Mouse (Mus musculus) liver, embryonic 12.5 days (tissue): ENCODE results near the gene Alpl. TPM values are rescaled to one million over a fixed set of nuclear protein-coding genes. Genes with fewer than 3 reads are reported as not detected.

Experiments used
- ATAC-seq: fragments of 200-750 bp; cut with Nextera tagmentation; 2 replicates; pipeline ENCODE4 v1.8.0; 2017; ENCODE audit warnings: moderate number of reproducible peaks, mild to moderate bottlenecking, moderate library complexity
- H3K27ac ChIP-seq: fragments of 300-500 bp; sonication (generic); 2 replicates; pipeline ENCODE4 v1.5.1; 2016; ENCODE audit warnings: mild to moderate bottlenecking
- H3K27me3 ChIP-seq: fragments of 300-500 bp; sonication (generic); replicated peaks from 2 replicates; pipeline ENCODE4 v1.6.1; 2016; ENCODE audit warnings: mild to moderate bottlenecking, moderate library complexity
- H3K36me3 ChIP-seq: fragments of 300-500 bp; sonication (generic); 2 replicates; pipeline ENCODE4 v1.6.1; 2016; ENCODE audit warnings: mild to moderate bottlenecking, moderate library complexity
- H3K4me1 ChIP-seq: fragments of 300-500 bp; sonication (generic); 2 replicates; pipeline ENCODE4 v1.6.1; 2016
- H3K4me2 ChIP-seq: fragments of 300-500 bp; sonication (generic); 2 replicates; pipeline ENCODE4 v1.6.1; 2016; ENCODE audit warnings: mild to moderate bottlenecking, moderate library complexity
- H3K4me3 ChIP-seq: fragments of 300-500 bp; sonication (generic); 2 replicates; pipeline ENCODE4 v1.5.1; 2016; ENCODE audit warnings: mild to moderate bottlenecking, moderate library complexity
- H3K9ac ChIP-seq: fragments of 300-500 bp; sonication (generic); 2 replicates; pipeline ENCODE4 v1.6.1; 2016; ENCODE audit warnings: mild to moderate bottlenecking, moderate library complexity
- H3K9me3 ChIP-seq: fragments of 300-500 bp; sonication (generic); replicated peaks from 2 replicates; pipeline ENCODE4 v1.6.1; 2016; ENCODE audit warnings: mild to moderate bottlenecking, moderate library complexity
- WGBS: fragments of 180-500 bp; shearing (Covaris S2); methylation state at CpG from one replicate; pipeline ENCODE4 v1.1.7; 2016; ENCODE audit not compliant: insufficient replicate concordance; 5-methylcytosine and 5-hydroxymethylcytosine counted together
- polyA plus RNA-seq: library from polyadenylated mRNA; unstranded; fragments of >200 nt; fragmentation: Nextera tagmentation; extraction: Ambion mirVana; gene quantifications from 2 replicates; pipeline ENCODE4 v1.2.1, GENCODE M21; 2016

Gene Alpl
- polyA plus RNA-seq, 1 experiment from 2014 or later = 5.1 TPM

DNA sequence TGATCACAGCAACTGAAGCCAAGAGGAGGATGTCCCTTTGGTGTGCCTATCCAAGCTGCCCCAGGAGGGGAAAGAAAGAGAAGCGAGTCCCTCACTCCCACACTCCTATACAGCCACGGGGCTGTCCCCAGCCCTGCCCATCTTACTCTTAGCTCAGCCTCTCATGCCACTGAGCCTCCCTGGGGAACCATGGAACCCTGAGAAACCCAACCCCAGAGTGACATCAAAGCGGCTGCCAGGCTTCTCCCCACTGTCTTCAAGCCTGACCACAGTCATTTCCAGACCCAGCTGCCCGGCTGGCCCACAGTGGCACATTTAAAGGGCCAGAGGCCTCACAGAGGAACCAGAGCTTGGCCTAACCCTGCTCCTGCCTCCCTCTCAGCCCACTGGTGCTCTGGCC is 47.5 kb downstream of the Alpl start:
- H3K27ac ChIP-seq = peak overlapping the region; percentile 74
- peaks cover 32% of the 10 kb centered on the region for H3K27me3 ChIP-seq
- ATAC-seq = no peak
- peaks cover 70% of the 10 kb centered on the region for H3K4me1 ChIP-seq
- WGBS = 60% methylated on average over 4 of the region's 4 CpGs
- no peaks in the 10 kb centered on the region for H3K36me3 ChIP-seq
- H3K4me2 ChIP-seq = no peak overlapping the region
- no peak overlapping the region for H3K9ac ChIP-seq
- no peak overlapping the region for H3K4me3 ChIP-seq
- no peaks in the 10 kb centered on the region for H3K9me3 ChIP-seq

DNA sequence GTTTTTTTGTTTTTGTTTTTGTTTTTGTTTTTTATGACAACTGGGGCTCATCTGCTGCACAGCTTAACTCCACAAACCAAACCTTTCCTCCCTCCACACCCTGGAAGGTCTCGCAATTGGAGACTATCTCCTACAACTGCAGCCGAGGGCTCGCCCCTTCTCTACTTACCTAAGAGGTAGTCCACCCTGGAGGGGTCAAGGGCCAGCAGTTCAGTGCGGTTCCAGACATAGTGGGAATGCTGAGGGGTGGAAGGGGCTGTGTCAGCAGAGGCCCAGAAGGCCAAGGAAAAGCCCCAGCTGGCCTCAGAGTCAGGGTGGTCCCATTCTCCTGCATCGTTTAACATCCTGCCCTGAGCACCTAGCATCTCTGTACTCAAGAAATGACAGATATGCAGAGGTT is 48.6 kb downstream of the Alpl start:
- Histone ChIP-seq H3K27ac (no peak overlapping the region), H3K4me3 (no peak overlapping the region), H3K9me3 (no peaks in the 10 kb centered on the region), H3K4me1 (peaks cover 58% of the 10 kb centered on the region), H3K9ac (no peak overlapping the region), H3K4me2 (no peak overlapping the region), H3K27me3 (peaks cover 42% of the 10 kb centered on the region), H3K36me3 (no peaks in the 10 kb centered on the region)
- ATAC-seq = no peak
- WGBS = 70% methylated on average over 5 of the region's 5 CpGs

GRCm38 (mm10) chr4:137747091-137747490 is 49.1 kb downstream of the Alpl start:
- Histone ChIP-seq H3K36me3 (no peaks in the 10 kb centered on the region), H3K27ac (no peak overlapping the region), H3K9ac (no peak overlapping the region), H3K4me3 (no peak overlapping the region), H3K4me1 (peaks cover 53% of the 10 kb centered on the region), H3K27me3 (peaks cover 47% of the 10 kb centered on the region), H3K9me3 (no peaks in the 10 kb centered on the region), H3K4me2 (no peak overlapping the region)
- ATAC-seq = no peak
- 71% methylated on average over 9 of the region's 9 CpGs for WGBS

- Histone ChIP-seq H3K27me3 (peaks cover 64% of the 10 kb centered on the region), H3K4me3 (no peak overlapping the region), H3K36me3 (no peaks in the 10 kb centered on the region), H3K27ac (no peak overlapping the region), H3K9ac (no peak overlapping the region), H3K4me1 (peaks cover 39% of the 10 kb centered on the region), H3K9me3 (no peaks in the 10 kb centered on the region), H3K4me2 (no peak overlapping the region)
- ATAC-seq = peak; percentile 19; the same call in 1 of the 2 replicates
- 52% methylated on average over 13 of the region's 13 CpGs for WGBS
Measured at GRCm38 (mm10) chr4:137744433-137744918, 51.7 kb downstream of the Alpl start.

- H3K4me2 ChIP-seq = no peak overlapping the region
- H3K27ac ChIP-seq = no peak overlapping the region
- H3K27me3 ChIP-seq = peaks cover 58% of the 10 kb centered on the region
- peaks cover 37% of the 10 kb centered on the region for H3K4me1 ChIP-seq
- ATAC-seq = no peak
- H3K9ac ChIP-seq = no peak overlapping the region
- 55% methylated on average over 7 of the region's 7 CpGs for WGBS
- no peaks in the 10 kb centered on the region for H3K36me3 ChIP-seq
- no peak overlapping the region for H3K4me3 ChIP-seq
- no peaks in the 10 kb centered on the region for H3K9me3 ChIP-seq
Measured at GRCm38 (mm10) chr4:137743791-137744190, 52.4 kb downstream of the Alpl start.

DNA sequence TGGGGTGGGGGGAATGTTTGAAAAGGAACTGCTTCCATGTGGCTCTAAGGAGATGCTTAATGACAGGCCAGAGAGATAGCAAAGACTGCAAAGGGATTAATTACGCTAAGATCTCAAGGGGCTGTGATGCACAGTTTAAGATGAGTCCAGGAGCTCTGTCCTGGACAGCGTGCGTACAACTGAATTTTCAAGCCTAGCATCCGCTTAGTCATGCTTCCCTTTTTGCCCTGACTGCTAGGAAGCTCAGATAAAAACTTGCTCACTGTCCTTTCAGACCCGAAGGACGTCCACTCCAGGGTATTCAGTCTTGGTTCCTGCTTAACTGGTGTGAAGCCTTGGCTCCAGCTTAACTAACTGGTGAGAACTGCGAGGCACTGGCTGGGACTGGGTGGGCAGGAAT is 55.8 kb downstream of the Alpl start:
- Histone ChIP-seq H3K9ac (no peak overlapping the region), H3K4me3 (no peak overlapping the region), H3K27ac (no peak overlapping the region), H3K4me1 (peaks cover 17% of the 10 kb centered on the region), H3K27me3 (peaks cover 77% of the 10 kb centered on the region), H3K4me2 (no peak overlapping the region), H3K36me3 (no peaks in the 10 kb centered on the region), H3K9me3 (no peaks in the 10 kb centered on the region)
- ATAC-seq = no peak
- WGBS = 33% methylated on average over 7 of the region's 7 CpGs

DNA sequence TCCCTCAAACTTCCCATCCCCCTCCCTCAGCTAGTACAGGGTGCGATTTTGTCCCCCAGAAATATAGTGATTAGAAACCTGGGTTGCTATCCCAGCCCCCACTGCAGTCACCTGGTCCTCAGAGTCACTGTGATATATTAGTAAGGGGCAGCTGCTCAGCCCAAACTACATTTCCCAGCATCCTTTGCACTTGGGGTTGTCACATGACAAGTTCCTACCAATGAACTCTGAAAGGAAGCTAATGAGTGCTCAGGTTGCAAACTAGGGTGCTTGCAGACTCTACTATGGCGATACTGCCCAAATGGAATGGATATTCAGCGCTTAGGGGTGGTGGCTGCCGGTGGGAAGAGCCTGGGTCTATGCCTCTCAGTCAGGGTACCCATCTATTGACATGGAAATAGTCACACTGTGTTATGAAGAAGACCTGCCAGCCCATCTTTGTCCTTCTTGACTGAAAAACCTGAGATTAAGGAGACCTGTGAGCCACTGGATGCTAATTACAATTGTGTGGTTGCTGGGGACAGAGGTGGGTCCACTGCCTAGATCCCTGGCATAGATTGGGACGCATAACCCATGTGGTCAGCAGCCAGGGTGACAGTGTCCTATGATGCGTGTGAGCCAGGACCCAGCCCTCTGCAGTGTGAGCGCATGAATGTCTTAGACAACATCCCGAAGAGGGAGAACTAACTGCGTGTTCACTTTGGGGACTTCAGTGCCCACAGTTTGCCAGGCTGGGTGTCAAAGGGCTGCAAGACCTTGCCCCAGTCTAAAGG is 56.8 kb downstream of the Alpl start:
- H3K9me3 ChIP-seq = no peaks in the 10 kb centered on the region
- no peak overlapping the region for H3K9ac ChIP-seq
- 47% methylated on average over 9 of the region's 9 CpGs for WGBS
- H3K27me3 ChIP-seq = peaks cover 87% of the 10 kb centered on the region
- no peaks in the 10 kb centered on the region for H3K36me3 ChIP-seq
- H3K4me1 ChIP-seq = peaks cover 17% of the 10 kb centered on the region
- H3K27ac ChIP-seq = no peak overlapping the region
- peak; percentile 42; the same call in 1 of the 2 replicates for ATAC-seq
- H3K4me2 ChIP-seq = peak overlapping the region; percentile 32; the same call in 1 of the 2 replicates
- H3K4me3 ChIP-seq = no peak overlapping the region

DNA sequence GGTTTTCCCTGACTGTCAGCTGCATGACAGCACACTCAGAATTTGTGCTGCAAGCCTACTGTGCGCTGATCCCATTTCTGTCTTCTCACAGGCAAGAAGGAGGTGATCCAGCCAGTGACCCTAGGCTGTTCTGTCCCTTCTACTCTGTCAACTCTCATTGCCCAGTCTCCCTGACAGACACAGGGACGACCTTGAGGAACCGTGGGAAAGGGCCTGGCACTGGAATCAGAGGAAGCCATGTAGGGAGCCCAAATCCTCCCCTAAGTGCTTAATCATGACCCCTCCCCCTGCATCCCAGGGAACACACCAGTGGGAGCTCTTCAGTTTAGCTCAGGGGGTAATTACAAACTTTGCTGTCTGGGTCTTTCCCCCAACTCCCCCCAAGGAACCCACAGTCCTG is 58.4 kb downstream of the Alpl start:
- peaks cover 84% of the 10 kb centered on the region for H3K27me3 ChIP-seq
- no peak overlapping the region for H3K4me3 ChIP-seq
- no peak overlapping the region for H3K27ac ChIP-seq
- no peak overlapping the region for H3K9ac ChIP-seq
- peaks cover 17% of the 10 kb centered on the region for H3K4me1 ChIP-seq
- no peaks in the 10 kb centered on the region for H3K36me3 ChIP-seq
- H3K9me3 ChIP-seq = no peaks in the 10 kb centered on the region
- WGBS = 48% methylated on average over 3 of the region's 3 CpGs
- ATAC-seq = no peak
- no peak overlapping the region for H3K4me2 ChIP-seq

- Histone ChIP-seq H3K4me3 (no peak overlapping the region), H3K36me3 (no peaks in the 10 kb centered on the region), H3K9ac (no peak overlapping the region), H3K4me2 (no peak overlapping the region), H3K9me3 (no peaks in the 10 kb centered on the region), H3K4me1 (peaks cover 17% of the 10 kb centered on the region), H3K27me3 (peaks cover 81% of the 10 kb centered on the region), H3K27ac (no peak overlapping the region)
- 49% methylated on average over 11 of the region's 11 CpGs for WGBS
- ATAC-seq = no peak
Measured at GRCm38 (mm10) chr4:137736220-137736701, 59.9 kb downstream of the Alpl start.

- ATAC-seq = no peak
- Histone ChIP-seq H3K9ac (no peak overlapping the region), H3K36me3 (no peaks in the 10 kb centered on the region), H3K4me1 (peaks cover 5% of the 10 kb centered on the region), H3K9me3 (no peaks in the 10 kb centered on the region), H3K27me3 (peaks cover 90% of the 10 kb centered on the region), H3K4me2 (no peak overlapping the region), H3K27ac (no peak overlapping the region), H3K4me3 (no peak overlapping the region)
- 64% methylated on average over 5 of the region's 5 CpGs for WGBS
Measured at GRCm38 (mm10) chr4:137733459-137733858, 62.7 kb downstream of the Alpl start.

DNA sequence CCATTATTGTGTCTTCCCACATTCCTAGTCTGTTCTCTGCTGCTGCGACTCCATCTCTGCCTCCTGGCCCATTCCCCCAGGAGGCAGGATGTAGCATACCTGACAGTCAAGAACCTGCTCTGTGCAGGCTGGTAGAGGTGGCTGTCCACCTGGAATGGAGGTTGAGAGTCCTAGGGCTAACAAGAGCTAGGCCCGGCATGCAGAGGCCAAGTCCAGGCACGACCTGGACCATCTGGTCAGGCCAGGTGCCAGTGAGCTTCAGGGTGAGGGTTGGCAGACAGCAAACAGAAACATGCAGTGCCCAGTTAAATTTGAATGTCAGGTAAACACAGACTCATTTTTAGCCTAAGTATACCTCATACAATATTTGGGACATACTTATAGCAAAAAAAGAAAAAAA is 63.2 kb downstream of the Alpl start:
- H3K4me3 ChIP-seq = no peak overlapping the region
- peaks cover 90% of the 10 kb centered on the region for H3K27me3 ChIP-seq
- H3K4me1 ChIP-seq = peaks cover 8% of the 10 kb centered on the region
- no peak for ATAC-seq
- H3K36me3 ChIP-seq = no peaks in the 10 kb centered on the region
- no peak overlapping the region for H3K4me2 ChIP-seq
- no peaks in the 10 kb centered on the region for H3K9me3 ChIP-seq
- no peak overlapping the region for H3K9ac ChIP-seq
- H3K27ac ChIP-seq = no peak overlapping the region
- WGBS = 63% methylated on average over 3 of the region's 3 CpGs

- peaks cover 13% of the 10 kb centered on the region for H3K4me1 ChIP-seq
- H3K4me2 ChIP-seq = no peak overlapping the region
- no peak overlapping the region for H3K4me3 ChIP-seq
- H3K36me3 ChIP-seq = no peaks in the 10 kb centered on the region
- no peak overlapping the region for H3K27ac ChIP-seq
- H3K9ac ChIP-seq = no peak overlapping the region
- WGBS = 59% methylated on average over 3 of the region's 3 CpGs
- H3K9me3 ChIP-seq = no peaks in the 10 kb centered on the region
- ATAC-seq = no peak
- H3K27me3 ChIP-seq = peaks cover 90% of the 10 kb centered on the region
Measured at GRCm38 (mm10) chr4:137732361-137732760, 63.8 kb downstream of the Alpl start.
